Mouse (Mus musculus): ENCODE measurements at regions not wholly inside any gene's neighbourhood (a gene's known extent, or its start where the extent isn't known, plus 50 kb on each side); places are given as distances from the start of the nearest gene placed in this dataset.

GRCm38 (mm10) chr4:96974935-96975334 is 189.9 kb upstream of the Gm12695 start:
- TF ChIP-seq ZNF384 (IDR thresholded peaks at IDR 0.05; ENCODE audit: low read depth, low read length) (no peak), MAFK (IDR thresholded peaks at IDR 0.05; ENCODE audit: insufficient read depth, low read depth, low read length) (no peak), CHD2 (IDR thresholded peaks at IDR 0.05; ENCODE audit: low read depth, low read length) (no peak), HCFC1 (IDR thresholded peaks at IDR 0.05; ENCODE audit: borderline replicate concordance, insufficient read depth, low read length) (no peak)
